18 mouse cellular contexts compared by ENCODE assay signal in the genomic region with DNA sequence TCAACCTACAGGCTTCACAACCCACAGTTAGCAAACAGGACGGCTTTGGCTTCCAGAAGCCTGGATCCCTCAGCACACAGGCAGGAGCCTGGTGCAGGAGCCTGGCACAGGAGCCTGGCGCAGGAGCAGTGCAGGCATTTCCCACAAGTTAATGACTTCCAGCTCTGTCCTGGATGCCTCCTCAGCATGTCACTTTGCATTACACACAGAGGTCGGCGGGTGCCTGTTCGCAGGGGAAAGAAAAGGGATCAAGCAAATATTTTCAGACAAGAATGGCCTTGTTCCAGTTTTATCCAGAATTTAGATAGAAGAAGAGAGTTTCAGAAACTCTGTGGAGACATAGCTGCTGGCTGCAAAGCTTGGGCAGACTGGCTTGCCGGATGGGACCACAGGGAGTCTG. TPM values are rescaled to one million over a fixed set of nuclear protein-coding genes. Genes with fewer than 3 reads are reported as not detected.
"Had no signal": no experiment of that assay in that cellular context is flagged by ENCODE, and none has a peak within 500 bp of the region (broad histone marks: within the 10 kb centered on the region; RNA-seq: fewer than 3 reads in every experiment).

No protein-coding gene starts in this region.

- H3K4me3 ChIP-seq: kidney, embryonic 15.5 days; limb, embryonic 13.5 days; midbrain, embryonic 12.5 days; myocyte; neural tube, embryonic 15.5 days had no signal

- H3K9ac ChIP-seq: kidney, embryonic 15.5 days; limb, embryonic 13.5 days; liver, embryonic 14.5 days; midbrain, embryonic 12.5 days; neural tube, embryonic 15.5 days had no signal

- H3K27me3 ChIP-seq: kidney, embryonic 15.5 days; limb, embryonic 13.5 days; midbrain, embryonic 12.5 days; neural tube, embryonic 15.5 days had no signal

- H3K4me1 ChIP-seq: kidney, embryonic 15.5 days; midbrain, embryonic 12.5 days; neural tube, embryonic 15.5 days had no signal

- H3K4me2 ChIP-seq: kidney, embryonic 15.5 days; limb, embryonic 13.5 days; midbrain, embryonic 12.5 days; neural tube, embryonic 15.5 days had no signal

- H3K36me3 ChIP-seq: kidney, embryonic 15.5 days; limb, embryonic 13.5 days; midbrain, embryonic 12.5 days; neural tube, embryonic 15.5 days had no signal

- H3K9me3 ChIP-seq: kidney, embryonic 15.5 days; limb, embryonic 13.5 days; midbrain, embryonic 12.5 days; neural tube, embryonic 15.5 days had no signal

- H3K27ac ChIP-seq: kidney, embryonic 15.5 days; limb, embryonic 13.5 days; liver, embryonic 14.5 days; midbrain, embryonic 12.5 days; neural tube, embryonic 15.5 days had no signal

- DNase-seq: left cerebral cortex, postnatal 4 days; lung, adult 18-20 months; lung, postnatal 4 days; right cerebral cortex, postnatal 4 days; spleen, adult 18-20 months; thymus, adult 18-20 months; thymus, postnatal 14 days had no signal

RNA-seq across cellular contexts. Expression of a gene that starts 33.8 kb away (rescaled TPM):
- total RNA-seq: liver, adult 2 months; megakaryocyte, adult 5-6 weeks had no signal
- polyA plus RNA-seq: liver, adult 2 months; liver, embryonic 14.5 days; lung, embryonic 16.5 days; neural tube, embryonic 11.5 days; stomach, embryonic 14.5 days had no signal
